ENCODE assay signal across 12 mouse cellular contexts in the genomic region with DNA sequence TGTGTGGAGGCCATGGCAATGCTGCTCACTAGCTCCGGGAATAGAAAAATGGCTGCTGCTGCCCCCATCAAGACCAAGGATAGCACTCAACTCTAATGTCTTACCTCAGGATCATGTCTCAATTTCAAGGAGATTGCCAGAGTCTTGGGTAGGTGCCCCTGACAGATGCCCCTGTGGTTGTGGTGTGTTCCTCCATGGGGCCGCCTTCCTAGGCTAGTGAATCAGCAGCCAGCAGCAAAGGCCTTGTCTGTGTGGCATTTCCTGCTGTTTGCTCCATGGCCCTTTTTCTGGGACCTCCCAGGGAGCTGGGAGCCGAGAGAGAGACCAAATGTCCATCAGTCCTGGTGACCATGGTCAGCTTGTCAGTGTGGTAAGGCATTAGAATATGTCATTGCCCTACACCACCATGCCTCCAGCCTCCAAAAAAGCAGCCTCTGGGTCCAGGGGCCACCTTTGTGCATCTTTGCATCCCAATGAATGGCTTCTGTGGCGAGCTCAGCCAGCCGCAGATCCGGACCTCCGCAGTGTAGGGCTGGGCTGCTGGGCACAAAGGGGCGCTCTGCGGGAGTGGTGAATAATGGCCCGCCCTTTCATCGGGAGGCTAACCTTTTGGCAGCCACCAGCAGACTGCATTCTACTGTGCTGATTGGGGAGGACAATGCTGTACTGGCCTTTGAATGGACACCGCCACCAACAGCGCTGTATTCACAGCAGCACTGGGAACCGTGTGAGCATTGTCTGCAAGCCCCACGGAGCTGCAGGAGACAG. TPM values are rescaled to one million over a fixed set of nuclear protein-coding genes. Genes with fewer than 3 reads are reported as not detected.
DNase-seq lines count a peak whose midpoint lies in the region; ATAC-seq and TF ChIP-seq lines count a peak whose summit lies in the region.
"Had no signal": no experiment of that assay in that cellular context is flagged by ENCODE, and none has a peak within 500 bp of the region (broad histone marks: within the 10 kb centered on the region; RNA-seq: fewer than 3 reads in every experiment).

No protein-coding gene starts in this region.

- DNase-seq in kidney, adult 11 months = no peak
- peak; percentile 79 for DNase-seq in embryo, embryonic 9.5 days (ENCODE audit: extremely low spot score)
- DNase-seq in hindbrain, embryonic 14.5 days (ENCODE audit: low spot score) = peak; percentile 31
- DNase-seq in thymus, adult 2 months = no peak
- DNase-seq in thymus, postnatal 10 days (ENCODE audit: low spot score in 2 of 2) = no peak
- no peak for DNase-seq in heart, adult 8-10 months (ENCODE audit: low spot score)
- DNase-seq: adrenal gland, adult 8-10 months; kidney, adult 8-10 months had no signal

- H3K9ac ChIP-seq in kidney, embryonic 14.5 days (ENCODE audit: low read depth, low read length) = no peak overlapping the region
- H3K9ac ChIP-seq in hindbrain, embryonic 14.5 days = no peak overlapping the region
- no peak overlapping the region for H3K9ac ChIP-seq in neural tube, embryonic 14.5 days (replicated peaks; ENCODE audit: low read depth, low read length)

- no peaks in the 10 kb centered on the region for H3K9me3 ChIP-seq in kidney, embryonic 14.5 days (ENCODE audit: control insufficient read depth, low read length)
- no peaks in the 10 kb centered on the region for H3K9me3 ChIP-seq in hindbrain, embryonic 14.5 days (ENCODE audit: control insufficient read depth, low read length)
- H3K9me3 ChIP-seq in neural tube, embryonic 14.5 days (ENCODE audit: control insufficient read depth, low read length) = no peaks in the 10 kb centered on the region

- peaks cover 7% of the 10 kb centered on the region; the same call in 1 of the 2 replicates for H3K36me3 ChIP-seq in kidney, embryonic 14.5 days (ENCODE audit: control insufficient read depth, insufficient read depth, low read length)
- peaks cover 14% of the 10 kb centered on the region; the same call in 1 of the 2 replicates for H3K36me3 ChIP-seq in hindbrain, embryonic 14.5 days (replicated peaks; ENCODE audit: control insufficient read depth, insufficient read depth)
- no peaks in the 10 kb centered on the region for H3K36me3 ChIP-seq in neural tube, embryonic 14.5 days (ENCODE audit: control insufficient read depth, insufficient read depth, low read length)
- H3K36me3 ChIP-seq in thymus, adult 2 months (ENCODE audit: control insufficient read depth, insufficient read depth, low read length) = no peaks in the 10 kb centered on the region

- WGBS in kidney, embryonic 14.5 days = 24% methylated on average over 15 of the region's 15 CpGs
- 14% methylated on average over 15 of the region's 15 CpGs for WGBS in hindbrain, embryonic 14.5 days
- 14% methylated on average over 15 of the region's 15 CpGs for WGBS in neural tube, embryonic 14.5 days
- 93% methylated on average over 15 of the region's 15 CpGs for WGBS in thymus, adult 2 months

- no peaks in the 10 kb centered on the region for H3K4me1 ChIP-seq in kidney, embryonic 14.5 days (ENCODE audit: control insufficient read depth, insufficient read depth, low read length)
- H3K4me1 ChIP-seq in hindbrain, embryonic 14.5 days (replicated peaks; ENCODE audit: control insufficient read depth, insufficient read depth, low read length) = 0 out of 2 replicates have a peak, but pooled peaks cover 7% of the 10 kb centered on the region
- peaks cover 12% of the 10 kb centered on the region; the same call in 1 of the 2 replicates for H3K4me1 ChIP-seq in neural tube, embryonic 14.5 days (ENCODE audit: control insufficient read depth, insufficient read depth, low read length)
- H3K4me1 ChIP-seq in thymus, adult 2 months (replicated peaks; ENCODE audit: control insufficient read depth, insufficient read depth, low read length) = no peaks in the 10 kb centered on the region

- no peak for TF ChIP-seq CTCF in thymus, adult 2 months (IDR thresholded peaks at IDR 0.05; ENCODE audit: borderline replicate concordance, control insufficient read depth, extremely low read depth, insufficient read depth, low read length, poor library complexity)

- no peaks in the 10 kb centered on the region for H3K27me3 ChIP-seq in kidney, embryonic 14.5 days (ENCODE audit: control insufficient read depth, insufficient read depth, low read length)
- peaks cover 91% of the 10 kb centered on the region for H3K27me3 ChIP-seq in hindbrain, embryonic 14.5 days (ENCODE audit: control insufficient read depth, insufficient read depth, low read length)
- peaks cover 70% of the 10 kb centered on the region for H3K27me3 ChIP-seq in neural tube, embryonic 14.5 days (ENCODE audit: control insufficient read depth, insufficient read depth, low read length)
- H3K27me3 ChIP-seq in thymus, adult 2 months (ENCODE audit: control insufficient read depth, insufficient read depth, low read length) = no peaks in the 10 kb centered on the region

- peak; percentile 74 for ATAC-seq in kidney, embryonic 14.5 days (ENCODE audit: low FRiP score, low TSS enrichment)
- peak; percentile 74; the same call in 1 of the 2 replicates for ATAC-seq in hindbrain, embryonic 14.5 days (ENCODE audit: low FRiP score)
- peak; percentile 77 for ATAC-seq in neural tube, embryonic 14.5 days (ENCODE audit: low read depth)

- H3K4me3 ChIP-seq in kidney, embryonic 14.5 days (ENCODE audit: low read length) = no peak overlapping the region
- no peak overlapping the region for H3K4me3 ChIP-seq in hindbrain, embryonic 14.5 days (replicated peaks; ENCODE audit: low read length)
- H3K4me3 ChIP-seq in neural tube, embryonic 14.5 days (ENCODE audit: low read depth, low read length) = no peak overlapping the region
- H3K4me3 ChIP-seq in thymus, adult 2 months (ENCODE audit: control insufficient read depth, insufficient read depth, low read length) = no peak overlapping the region

- H3K27ac ChIP-seq in kidney, embryonic 14.5 days (ENCODE audit: low read depth, low read length) = no peak overlapping the region
- no peak overlapping the region for H3K27ac ChIP-seq in hindbrain, embryonic 14.5 days
- H3K27ac ChIP-seq in neural tube, embryonic 14.5 days (ENCODE audit: low read depth, low read length) = no peak overlapping the region
- H3K27ac ChIP-seq in thymus, adult 2 months (ENCODE audit: control insufficient read depth, insufficient read depth, low read length) = no peak overlapping the region
- H3K27ac ChIP-seq: macrophage had no signal

- no peak overlapping the region for H3K4me2 ChIP-seq in kidney, embryonic 14.5 days (replicated peaks; ENCODE audit: low read depth, low read length)
- no peak overlapping the region for H3K4me2 ChIP-seq in hindbrain, embryonic 14.5 days (replicated peaks)
- no peak overlapping the region for H3K4me2 ChIP-seq in neural tube, embryonic 14.5 days (ENCODE audit: low read depth, low read length)

- no peak for TF ChIP-seq POLR2A in thymus, adult 2 months (IDR thresholded peaks at IDR 0.05; ENCODE audit: control insufficient read depth, extremely low read depth, insufficient read depth, low read length, poor library complexity)

RNA-seq across cellular contexts. Expression of a gene that starts 54.1 kb away (rescaled TPM):
- polyA plus RNA-seq in kidney, embryonic 14.5 days (2014; fragmentation: Nextera tagmentation; extraction: Ambion mirVana) = not detected in 2 replicates
- polyA plus RNA-seq in hindbrain, embryonic 14.5 days (2014; fragmentation: Nextera tagmentation; extraction: Ambion mirVana) = 13.7 and 15.1 TPM in 2 replicates
- polyA plus RNA-seq in neural tube, embryonic 14.5 days (2014; fragmentation: Nextera tagmentation; extraction: Ambion mirVana) = 5.6 and 6.1 TPM in 2 replicates
- polyA plus RNA-seq in thymus, adult 2 months (2012; rRNA removed) = 12.6 and 14.2 TPM in 2 replicates
- total RNA-seq in heart, adult 8-10 months (2022) = under 1 TPM in 2 of 4 experiments, not detected in 2; 0.19 to 0.34 TPM
- polyA plus RNA-seq: limb, embryonic 11.5 days; macrophage had no signal

Comparison
In these comparisons a context has a peak if more than half of its experiments do, and no peak if none do; other contexts are left out.
1. DNase-seq: peak in embryo, embryonic 9.5 days (single experiment) and hindbrain, embryonic 14.5 days (single experiment); none in kidney, adult 11 months (single experiment), thymus, adult 2 months (single experiment), thymus, postnatal 10 days (0 of 2) and heart, adult 8-10 months (single experiment).
2. Peak in every context shown above with its lines, with median percentiles within 50 percentile points of each other: ATAC-seq.